ENCODE assay signal across 8 mouse cellular contexts in the genomic region with DNA sequence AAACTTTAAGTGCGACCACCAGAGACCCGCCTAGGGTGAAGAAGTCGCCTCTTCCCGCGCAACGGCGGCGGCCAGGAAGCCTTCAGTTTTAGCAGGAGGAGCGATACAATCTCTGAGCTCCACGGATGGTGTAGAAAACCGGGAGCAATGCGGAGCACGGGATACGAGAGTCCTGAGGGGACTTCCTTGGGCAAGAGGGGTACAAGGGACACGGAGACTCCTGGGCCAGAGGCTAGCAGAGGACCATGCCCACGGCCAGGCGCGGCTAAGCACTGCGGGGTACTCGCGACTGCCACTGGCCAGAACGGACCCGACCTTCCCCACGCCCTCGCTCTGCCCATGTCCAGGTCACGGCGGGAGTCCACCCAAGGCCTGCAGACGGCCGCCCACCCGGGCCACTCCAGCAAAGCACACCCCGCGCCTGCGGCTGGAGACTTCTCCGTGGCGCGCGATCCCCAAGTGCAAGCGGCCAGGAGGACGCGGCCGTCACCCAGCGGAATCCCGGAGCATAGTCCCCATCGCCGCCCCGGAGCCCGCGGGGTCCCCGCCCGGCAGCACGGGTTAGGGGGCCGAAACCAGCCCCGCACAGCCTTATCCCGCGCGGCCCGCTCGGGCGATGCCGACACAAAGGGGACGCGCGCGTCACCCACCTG. TPM values are rescaled to one million over a fixed set of nuclear protein-coding genes. Genes with fewer than 3 reads are reported as not detected.
DNase-seq lines count a peak whose midpoint lies in the region; ATAC-seq and TF ChIP-seq lines count a peak whose summit lies in the region.

No protein-coding gene starts in this region.

- H3K9me3 ChIP-seq in forebrain, embryonic 13.5 days (replicated peaks): no peaks in the 10 kb centered on the region
- H3K9me3 ChIP-seq in hindbrain, embryonic 12.5 days (replicated peaks): no peaks in the 10 kb centered on the region
- H3K9me3 ChIP-seq in liver, embryonic 13.5 days (replicated peaks): no peaks in the 10 kb centered on the region
- H3K9me3 ChIP-seq in neural tube, embryonic 12.5 days: no peaks in the 10 kb centered on the region

- H3K4me1 ChIP-seq in bone marrow, adult 2 months (ENCODE audit: control insufficient read depth, insufficient read depth, low read length): peaks cover 6% of the 10 kb centered on the region
- H3K4me1 ChIP-seq in forebrain, embryonic 13.5 days: peaks cover 49% of the 10 kb centered on the region
- H3K4me1 ChIP-seq in hindbrain, embryonic 12.5 days: peaks cover 42% of the 10 kb centered on the region
- H3K4me1 ChIP-seq in liver, embryonic 13.5 days (replicated peaks): no peaks in the 10 kb centered on the region
- peaks cover 28% of the 10 kb centered on the region for H3K4me1 ChIP-seq in neural tube, embryonic 12.5 days

- DNase-seq in left cerebral cortex, postnatal 4 days: peak; percentile 65
- DNase-seq in left cerebral cortex, adult 9 months (ENCODE audit: low spot score in 2 of 2): no peak
- DNase-seq in liver, embryonic 13.5 days: no peak

- TF ChIP-seq POLR2A in bone marrow, adult 2 months (IDR thresholded peaks at IDR 0.05; ENCODE audit: borderline replicate concordance, control insufficient read depth, low read depth, low read length): no peak

- 0 out of 2 replicates have a peak, but pooled peaks cover 6% of the 10 kb centered on the region for H3K36me3 ChIP-seq in forebrain, embryonic 13.5 days (ENCODE audit: poor library complexity, severe bottlenecking)
- no peaks in the 10 kb centered on the region for H3K36me3 ChIP-seq in hindbrain, embryonic 12.5 days
- no peaks in the 10 kb centered on the region for H3K36me3 ChIP-seq in liver, embryonic 13.5 days
- no peaks in the 10 kb centered on the region for H3K36me3 ChIP-seq in neural tube, embryonic 12.5 days

- peak; percentile 83 for ATAC-seq in forebrain, embryonic 13.5 days
- peak; percentile 74 for ATAC-seq in hindbrain, embryonic 12.5 days (ENCODE audit: low FRiP score)
- ATAC-seq in liver, embryonic 13.5 days (ENCODE audit: low read depth): peak; percentile 48
- ATAC-seq in neural tube, embryonic 12.5 days (ENCODE audit: low FRiP score, low read depth): peak; percentile 88
- no peak for ATAC-seq in monocyte, adult 5-6 weeks (replicated peaks; ENCODE audit: insufficient number of reproducible peaks, low FRiP score, low TSS enrichment, poor library complexity, severe bottlenecking)

- no peak for TF ChIP-seq CTCF in bone marrow, adult 2 months (IDR thresholded peaks at IDR 0.05; ENCODE audit: control insufficient read depth, insufficient read depth, low read length)

- intact Hi-C loops in left cerebral cortex, postnatal 4 days (cut with DNase I): no loop called here

- no peaks in the 10 kb centered on the region for H3K27me3 ChIP-seq in forebrain, embryonic 13.5 days
- H3K27me3 ChIP-seq in hindbrain, embryonic 12.5 days: no peaks in the 10 kb centered on the region
- H3K27me3 ChIP-seq in liver, embryonic 13.5 days: peaks cover 32% of the 10 kb centered on the region
- H3K27me3 ChIP-seq in neural tube, embryonic 12.5 days (replicated peaks): no peaks in the 10 kb centered on the region

- H3K27ac ChIP-seq in bone marrow, adult 2 months (ENCODE audit: control insufficient read depth, insufficient read depth, low read depth, low read length, poor library complexity): peak overlapping the region; percentile 57
- peak overlapping the region; percentile 70 for H3K27ac ChIP-seq in forebrain, embryonic 13.5 days
- H3K27ac ChIP-seq in hindbrain, embryonic 12.5 days: peak overlapping the region; percentile 85
- H3K27ac ChIP-seq in liver, embryonic 13.5 days: no peak overlapping the region
- H3K27ac ChIP-seq in neural tube, embryonic 12.5 days: peak overlapping the region; percentile 9; the same call in 1 of the 2 replicates

- peak overlapping the region; percentile 83 for H3K4me2 ChIP-seq in forebrain, embryonic 13.5 days
- peak overlapping the region; percentile 82 for H3K4me2 ChIP-seq in hindbrain, embryonic 12.5 days (replicated peaks)
- peak overlapping the region; percentile 83 for H3K4me2 ChIP-seq in liver, embryonic 13.5 days
- peak overlapping the region; percentile 76 for H3K4me2 ChIP-seq in neural tube, embryonic 12.5 days (replicated peaks)

- H3K4me3 ChIP-seq in bone marrow, adult 2 months (replicated peaks; ENCODE audit: control insufficient read depth, low read depth, low read length): peak overlapping the region; percentile 92
- H3K4me3 ChIP-seq in forebrain, embryonic 13.5 days: peak overlapping the region; percentile 77
- peak overlapping the region; percentile 95 for H3K4me3 ChIP-seq in hindbrain, embryonic 12.5 days
- H3K4me3 ChIP-seq in liver, embryonic 13.5 days (replicated peaks): peak overlapping the region; percentile 70
- peak overlapping the region; percentile 87 for H3K4me3 ChIP-seq in neural tube, embryonic 12.5 days

- H3K9ac ChIP-seq in forebrain, embryonic 13.5 days: peak overlapping the region; percentile 96
- H3K9ac ChIP-seq in hindbrain, embryonic 12.5 days: peak overlapping the region; percentile 97
- peak overlapping the region; percentile 70 for H3K9ac ChIP-seq in liver, embryonic 13.5 days
- peak overlapping the region; percentile 98 for H3K9ac ChIP-seq in neural tube, embryonic 12.5 days

- WGBS in bone marrow, adult 2 months: under 1% methylated on average over 64 of the region's 64 CpGs
- under 1% methylated on average over 64 of the region's 64 CpGs for WGBS in forebrain, embryonic 13.5 days
- under 1% methylated on average over 46 of the region's 64 CpGs for WGBS in hindbrain, embryonic 12.5 days
- under 1% methylated on average over 64 of the region's 64 CpGs for WGBS in liver, embryonic 13.5 days (ENCODE audit: insufficient replicate concordance)
- WGBS in neural tube, embryonic 12.5 days: under 1% methylated on average over 64 of the region's 64 CpGs

RNA-seq across cellular contexts. Expression of a gene that starts 0.5 kb away (rescaled TPM):
- total RNA-seq in left cerebral cortex, postnatal 4 days (2021): 10 to 100 TPM; 41.8 to 45.4 TPM
- 7.6 and 13.2 TPM in 2 replicates for polyA plus RNA-seq in bone marrow, adult 2 months (2011; ENCODE audit: insufficient read depth, insufficient read length, low replicate concordance, missing spikeins)
- 36.8 and 40.3 TPM in 2 replicates for polyA plus RNA-seq in forebrain, embryonic 13.5 days (2015; fragmentation: Nextera tagmentation; extraction: Ambion mirVana)
- 40.0 and 43.2 TPM in 2 replicates for polyA plus RNA-seq in hindbrain, embryonic 12.5 days (2016; fragmentation: Nextera tagmentation; extraction: Ambion mirVana)
- polyA plus RNA-seq in liver, embryonic 13.5 days (2015; fragmentation: Nextera tagmentation; extraction: Ambion mirVana): 1.6 and 2.8 TPM in 2 replicates
- 38.3 and 38.8 TPM in 2 replicates for polyA plus RNA-seq in neural tube, embryonic 12.5 days (2016; fragmentation: Nextera tagmentation; extraction: Ambion mirVana)
- total RNA-seq in monocyte, adult 5-6 weeks (2017): 28.8 to 54.1 TPM (median 31.5 TPM) in 3 replicates

RNA-seq across cellular contexts. Expression of a gene that starts 41.7 kb away (rescaled TPM):
- total RNA-seq in left cerebral cortex, postnatal 4 days (2021): under 1 TPM; 0.14 to 0.26 TPM
- polyA plus RNA-seq in bone marrow, adult 2 months (2011; ENCODE audit: insufficient read depth, insufficient read length, low replicate concordance, missing spikeins): 114 and 157 TPM in 2 replicates
- polyA plus RNA-seq in forebrain, embryonic 13.5 days (2015; fragmentation: Nextera tagmentation; extraction: Ambion mirVana): 0.28 and 0.63 TPM in 2 replicates
- polyA plus RNA-seq in hindbrain, embryonic 12.5 days (2016; fragmentation: Nextera tagmentation; extraction: Ambion mirVana): 0.60 and 0.70 TPM in 2 replicates
- 1.3 and 2.0 TPM in 2 replicates for polyA plus RNA-seq in liver, embryonic 13.5 days (2015; fragmentation: Nextera tagmentation; extraction: Ambion mirVana)
- polyA plus RNA-seq in neural tube, embryonic 12.5 days (2016; fragmentation: Nextera tagmentation; extraction: Ambion mirVana): 0.60 and 0.67 TPM in 2 replicates
- total RNA-seq in monocyte, adult 5-6 weeks (2017): 5.8 to 27.1 TPM (median 20.9 TPM) in 3 replicates

RNA-seq across cellular contexts. Expression of a gene that starts 54.4 kb away (rescaled TPM):
- total RNA-seq in left cerebral cortex, postnatal 4 days (2021): 10 to 100 TPM; 16.8 to 18.1 TPM
- polyA plus RNA-seq in bone marrow, adult 2 months (2011; ENCODE audit: insufficient read depth, insufficient read length, low replicate concordance, missing spikeins): 24.7 and 27.8 TPM in 2 replicates
- polyA plus RNA-seq in forebrain, embryonic 13.5 days (2015; fragmentation: Nextera tagmentation; extraction: Ambion mirVana): 5.9 and 6.4 TPM in 2 replicates
- 7.6 and 8.8 TPM in 2 replicates for polyA plus RNA-seq in hindbrain, embryonic 12.5 days (2016; fragmentation: Nextera tagmentation; extraction: Ambion mirVana)
- polyA plus RNA-seq in liver, embryonic 13.5 days (2015; fragmentation: Nextera tagmentation; extraction: Ambion mirVana): 8.6 and 9.1 TPM in 2 replicates
- polyA plus RNA-seq in neural tube, embryonic 12.5 days (2016; fragmentation: Nextera tagmentation; extraction: Ambion mirVana): 8.9 and 9.1 TPM in 2 replicates
- 7.0 to 25.9 TPM (median 14.3 TPM) in 3 replicates for total RNA-seq in monocyte, adult 5-6 weeks (2017)

Comparison
In these comparisons a context has a peak if more than half of its experiments do, and no peak if none do; other contexts are left out.
1. RNA of a gene that starts 41.7 kb away (polyA plus RNA-seq): 114 to 157 TPM in bone marrow, adult 2 months; 1.3 to 2.0 TPM in liver, embryonic 13.5 days, 0.60 to 0.70 TPM in hindbrain, embryonic 12.5 days, 0.60 to 0.67 TPM in neural tube, embryonic 12.5 days and 0.28 to 0.63 TPM in forebrain, embryonic 13.5 days; every median in the first group is over 10 times any median in the second.
2. Peak in every context shown above with its lines, with median percentiles within 50 percentile points of each other: H3K4me3 ChIP-seq, H3K4me2 ChIP-seq and H3K9ac ChIP-seq.